Mouse (Mus musculus) midbrain, embryonic 12.5 days (tissue): ENCODE measurements around the gene Oas1d. TPM values are rescaled to one million over a fixed set of nuclear protein-coding genes. Genes with fewer than 3 reads are reported as not detected.
"Not testable (repeated sequence)": the region's sequence is repeated elsewhere in the genome, so short reads cannot be mapped to it uniquely, and the experiment has no call there.

ENCODE experiments used
- ATAC-seq: fragments of 200-750 bp; cut with Nextera tagmentation; 2 replicates; pipeline ENCODE4 v1.8.0; 2017; ENCODE audit warnings: low read depth, moderate TSS enrichment, moderate library complexity; ENCODE audit not compliant: low FRiP score
- H3K27ac ChIP-seq: fragments of 300-500 bp; sonication (generic); replicated peaks from 2 replicates; pipeline ENCODE4 v1.5.1; 2016; ENCODE audit warnings: mild to moderate bottlenecking
- H3K27me3 ChIP-seq: fragments of 300-500 bp; sonication (generic); 2 replicates; pipeline ENCODE4 v1.6.1; 2016; ENCODE audit warnings: mild to moderate bottlenecking
- H3K36me3 ChIP-seq: fragments of 300-500 bp; sonication (generic); 2 replicates; pipeline ENCODE4 v1.6.1; 2016
- H3K4me1 ChIP-seq: fragments of 300-500 bp; sonication (generic); 2 replicates; pipeline ENCODE4 v1.6.1; 2016
- H3K4me2 ChIP-seq: fragments of 300-500 bp; sonication (generic); replicated peaks from 2 replicates; pipeline ENCODE4 v1.6.1; 2016; ENCODE audit warnings: mild to moderate bottlenecking, moderate library complexity
- H3K4me3 ChIP-seq: fragments of 300-500 bp; sonication (generic); 2 replicates; pipeline ENCODE4 v1.5.1; 2016; ENCODE audit warnings: mild to moderate bottlenecking
- H3K9ac ChIP-seq: fragments of 300-500 bp; sonication (generic); replicated peaks from 2 replicates; pipeline ENCODE4 v1.6.1; 2016; ENCODE audit warnings: mild to moderate bottlenecking, moderate library complexity
- H3K9me3 ChIP-seq: fragments of 300-500 bp; sonication (generic); 2 replicates; pipeline ENCODE4 v1.6.1; 2016; ENCODE audit warnings: mild to moderate bottlenecking
- WGBS: fragments of 180-500 bp; shearing (Covaris S2); methylation state at CpG from one replicate; pipeline ENCODE4 v1.1.7; 2016; 5-methylcytosine and 5-hydroxymethylcytosine counted together
- polyA plus RNA-seq: library from polyadenylated mRNA; unstranded; fragments of >200 nt; fragmentation: Nextera tagmentation; extraction: Ambion mirVana; gene quantifications from 2 replicates; pipeline ENCODE4 v1.2.1, GENCODE M21; 2016

The Oas1d gene
- not detected in 2 replicates for polyA plus RNA-seq

- not testable (repeated sequence) for H3K9ac ChIP-seq, H3K9me3 ChIP-seq, H3K27ac ChIP-seq, H3K4me1 ChIP-seq, H3K36me3 ChIP-seq, H3K27me3 ChIP-seq, H3K4me3 ChIP-seq, ATAC-seq, H3K4me2 ChIP-seq
- WGBS = 51% methylated on average over 8 of the region's 8 CpGs
These were observed at the start of gene Oas1d for GRCm38 (mm10) chr5:120914204-120914603. Gene Oas1d, plus strand, starts transcription at chr5:120914536.

DNA sequence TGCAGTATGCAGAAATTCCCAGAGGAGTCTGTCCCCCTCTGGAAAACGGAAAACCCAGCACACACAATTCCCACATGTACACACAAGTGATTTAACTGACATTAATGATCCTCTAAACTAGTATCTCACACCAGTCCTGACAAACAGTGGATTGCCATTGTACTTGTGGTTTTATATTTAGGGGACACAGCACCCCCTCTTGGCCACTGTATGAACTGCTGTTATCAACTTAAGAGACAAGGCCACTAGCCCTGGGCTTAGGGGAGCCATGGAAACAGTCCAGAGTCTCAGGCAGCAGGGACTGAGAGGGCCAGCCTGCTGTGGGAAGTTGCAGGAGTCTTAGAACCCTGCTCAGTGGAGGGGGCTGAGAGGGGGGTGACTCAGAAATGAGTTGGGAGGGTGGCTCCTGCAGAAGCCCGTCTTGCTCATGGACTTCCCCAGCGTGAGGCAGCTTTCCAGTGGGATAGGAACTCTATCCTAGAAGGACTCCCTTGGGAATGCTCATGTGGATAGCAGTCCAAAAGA, 48.9 kb upstream of the Oas1d start:
- Histone ChIP-seq H3K9me3 (no peaks in the 10 kb centered on the region), H3K4me1 (no peaks in the 10 kb centered on the region; the same call in 1 of the 2 replicates), H3K27me3 (no peaks in the 10 kb centered on the region), H3K27ac (no peak overlapping the region), H3K36me3 (no peaks in the 10 kb centered on the region), H3K4me2 (no peak overlapping the region), H3K9ac (no peak overlapping the region), H3K4me3 (no peak overlapping the region)
- WGBS = 71% methylated on average over 3 of the region's 3 CpGs
- no peak for ATAC-seq

DNA sequence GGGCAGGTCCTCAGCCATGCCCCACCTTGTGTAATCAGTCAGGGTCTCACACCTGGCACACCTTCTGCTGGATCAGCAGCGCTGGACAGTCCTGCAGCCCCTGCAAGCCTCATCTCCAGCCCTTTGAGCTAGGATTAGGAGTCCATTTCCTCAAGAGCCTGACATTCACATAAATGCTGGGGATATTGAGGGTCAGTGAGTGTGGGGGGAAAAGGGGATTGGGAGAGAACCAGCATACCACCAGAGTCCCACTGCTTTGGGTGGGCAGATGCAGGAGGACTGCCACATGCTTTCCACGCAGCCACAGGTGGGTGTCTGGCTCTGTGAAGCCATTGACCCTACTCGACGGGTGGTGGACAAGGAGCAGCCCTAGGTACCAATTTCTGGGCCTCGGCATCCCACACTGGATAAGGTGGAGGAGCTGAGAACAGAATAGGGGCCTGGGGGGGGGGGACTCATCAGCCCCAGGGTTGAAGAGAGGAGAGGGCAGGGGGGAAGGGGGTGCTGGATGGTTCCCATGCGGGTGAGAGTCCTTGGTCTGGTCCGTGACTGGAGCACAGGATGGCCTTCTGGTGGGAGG, 44.8 kb upstream of the Oas1d start:
- ATAC-seq = no peak
- Histone ChIP-seq H3K36me3 (no peaks in the 10 kb centered on the region), H3K4me1 (no peaks in the 10 kb centered on the region; the same call in 1 of the 2 replicates), H3K27me3 (no peaks in the 10 kb centered on the region), H3K9ac (no peak overlapping the region), H3K9me3 (no peaks in the 10 kb centered on the region), H3K4me2 (no peak overlapping the region), H3K4me3 (no peak overlapping the region), H3K27ac (no peak overlapping the region)
- WGBS = 86% methylated on average over 7 of the region's 7 CpGs

DNA sequence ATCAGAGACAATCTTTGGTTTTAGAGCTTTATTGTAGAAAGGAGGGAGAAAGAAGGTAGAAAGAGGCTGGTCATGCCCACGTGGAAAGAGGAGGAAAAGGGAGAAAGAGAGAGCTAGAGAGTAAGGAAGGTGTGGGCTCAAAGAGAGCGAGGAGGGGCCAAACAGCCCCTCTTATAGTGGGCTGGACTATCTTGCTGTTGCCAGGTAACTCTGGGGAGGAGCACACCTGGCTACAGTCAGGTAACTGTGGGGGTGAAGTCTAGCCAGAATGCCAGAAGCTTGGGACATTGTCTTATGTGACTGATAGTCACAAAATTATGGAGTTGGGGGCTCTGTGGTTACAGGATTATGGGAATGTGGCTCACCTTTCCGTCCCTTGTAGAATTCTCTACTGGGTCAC, 44.3 kb upstream of the Oas1d start:
- H3K9me3 ChIP-seq = no peaks in the 10 kb centered on the region
- no peaks in the 10 kb centered on the region for H3K27me3 ChIP-seq
- H3K4me1 ChIP-seq = no peaks in the 10 kb centered on the region; the same call in 1 of the 2 replicates
- WGBS = 58% methylated on average over 3 of the region's 3 CpGs
- H3K36me3 ChIP-seq = no peaks in the 10 kb centered on the region
- ATAC-seq = no peak
- no peak overlapping the region for H3K9ac ChIP-seq
- H3K27ac ChIP-seq = no peak overlapping the region
- H3K4me2 ChIP-seq = no peak overlapping the region
- H3K4me3 ChIP-seq = no peak overlapping the region

- Histone ChIP-seq H3K4me3 (no peak overlapping the region), H3K4me2 (no peak overlapping the region), H3K36me3 (no peaks in the 10 kb centered on the region), H3K27me3 (no peaks in the 10 kb centered on the region), H3K9me3 (no peaks in the 10 kb centered on the region), H3K4me1 (no peaks in the 10 kb centered on the region; the same call in 1 of the 2 replicates), H3K27ac (no peak overlapping the region), H3K9ac (no peak overlapping the region)
- ATAC-seq = no peak
- WGBS = 87% methylated on average over 7 of the region's 7 CpGs
These were observed 43.6 kb upstream of the Oas1d start for GRCm38 (mm10) chr5:120870782-120871181.

- WGBS = 60% methylated on average over 2 of the region's 2 CpGs
- no peak overlapping the region for H3K4me3 ChIP-seq
- no peak overlapping the region for H3K4me2 ChIP-seq
- H3K4me1 ChIP-seq = no peaks in the 10 kb centered on the region; the same call in 1 of the 2 replicates
- no peaks in the 10 kb centered on the region for H3K9me3 ChIP-seq
- no peak overlapping the region for H3K27ac ChIP-seq
- ATAC-seq = no peak
- no peaks in the 10 kb centered on the region for H3K36me3 ChIP-seq
- no peaks in the 10 kb centered on the region for H3K27me3 ChIP-seq
- no peak overlapping the region for H3K9ac ChIP-seq
These were observed 42.9 kb upstream of the Oas1d start for GRCm38 (mm10) chr5:120871469-120871868.

GRCm38 (mm10) chr5:120876839-120877238, 37.5 kb upstream of the Oas1d start:
- not testable (repeated sequence) for H3K9ac ChIP-seq, H3K4me1 ChIP-seq, H3K9me3 ChIP-seq, H3K36me3 ChIP-seq, H3K27me3 ChIP-seq, H3K4me3 ChIP-seq, H3K27ac ChIP-seq, H3K4me2 ChIP-seq, ATAC-seq
- WGBS = 76% methylated on average over 2 of the region's 3 CpGs

- not testable (repeated sequence) for H3K27ac ChIP-seq, H3K4me2 ChIP-seq, H3K36me3 ChIP-seq, H3K4me1 ChIP-seq, H3K4me3 ChIP-seq, H3K27me3 ChIP-seq, H3K9me3 ChIP-seq, ATAC-seq, H3K9ac ChIP-seq
- WGBS = 89% methylated on average over 2 of the region's 2 CpGs
These were observed 36.9 kb upstream of the Oas1d start for GRCm38 (mm10) chr5:120877407-120877806.

DNA sequence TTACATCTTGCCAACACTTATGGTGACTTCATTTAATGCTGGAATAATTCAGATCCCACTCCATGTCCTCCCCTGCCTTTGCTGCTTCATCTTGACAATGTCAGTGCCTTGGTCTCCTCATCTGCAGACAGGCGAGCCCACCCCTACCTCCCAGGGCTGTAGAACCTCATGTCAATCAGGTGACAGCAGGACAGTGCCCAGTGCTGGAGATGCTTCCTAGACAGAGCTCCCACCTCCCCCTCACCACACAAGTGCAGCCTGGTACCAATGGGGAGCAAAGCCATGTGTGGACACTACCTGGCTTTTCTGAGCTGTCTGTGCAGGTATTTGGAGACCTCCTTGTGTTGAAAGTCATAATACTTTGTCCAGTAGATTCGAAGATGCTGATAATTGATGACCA, 35.5 kb upstream of the Oas1d start:
- not testable (repeated sequence) for H3K27ac ChIP-seq, H3K27me3 ChIP-seq, H3K4me2 ChIP-seq, H3K4me1 ChIP-seq, H3K36me3 ChIP-seq, H3K9me3 ChIP-seq, ATAC-seq, H3K4me3 ChIP-seq, H3K9ac ChIP-seq
- WGBS = 63% methylated on average over 2 of the region's 2 CpGs

- not testable (repeated sequence) for H3K9ac ChIP-seq, H3K27ac ChIP-seq, ATAC-seq, H3K4me2 ChIP-seq, H3K36me3 ChIP-seq, H3K27me3 ChIP-seq, H3K4me3 ChIP-seq, H3K4me1 ChIP-seq, H3K9me3 ChIP-seq
- 89% methylated on average over 6 of the region's 6 CpGs for WGBS
These were observed 32.7 kb upstream of the Oas1d start for GRCm38 (mm10) chr5:120881681-120882080.

DNA sequence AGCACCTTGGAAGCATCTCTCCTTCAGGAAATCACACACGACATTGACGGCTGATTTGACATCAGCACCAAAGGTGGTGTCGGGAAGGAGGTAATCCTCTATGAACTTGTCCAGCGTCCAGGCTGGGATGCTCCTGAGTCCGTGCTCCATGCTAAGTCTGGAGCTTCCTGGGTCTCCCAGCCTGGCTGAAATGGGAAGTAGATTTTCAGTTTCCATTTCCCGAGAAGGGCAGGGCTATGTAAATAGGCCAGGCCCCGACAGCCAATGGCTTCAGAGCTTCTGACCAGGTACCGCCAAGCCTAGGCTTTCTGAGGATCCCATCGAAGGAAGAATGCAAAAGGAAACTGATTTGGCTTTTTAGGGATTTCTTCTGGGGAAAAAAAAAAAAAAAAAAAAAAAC, 26.9 kb upstream of the Oas1d start, which contains the start of gene Oas1g:
Oas1g (minus strand) TSS at position 201 of the 400 bp plus-strand sequence.
- 23% methylated on average over 5 of the region's 9 CpGs for WGBS
- H3K27me3 ChIP-seq, ATAC-seq, H3K4me1 ChIP-seq, H3K4me2 ChIP-seq, H3K9me3 ChIP-seq, H3K4me3 ChIP-seq, H3K9ac ChIP-seq, H3K36me3 ChIP-seq, H3K27ac ChIP-seq: not testable (repeated sequence)

DNA sequence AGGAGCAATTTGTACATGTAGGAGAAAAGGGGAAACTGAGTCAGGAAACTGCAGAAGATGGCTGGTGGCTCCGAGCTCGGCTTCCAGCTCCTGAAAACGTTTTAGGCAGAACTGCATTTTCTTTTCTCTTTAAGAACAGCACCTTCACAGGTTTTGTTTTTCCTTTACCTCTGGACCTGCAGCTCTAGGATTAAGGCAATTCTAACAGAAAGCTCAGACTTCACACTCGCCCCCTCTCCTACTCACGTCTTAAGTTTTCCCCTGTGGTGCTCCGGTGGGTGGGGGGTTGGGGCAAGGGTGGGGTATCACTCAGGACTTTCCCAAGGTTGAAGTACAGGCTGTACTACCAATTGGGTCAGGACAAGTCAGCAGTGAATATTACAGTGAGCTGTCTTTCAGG, 26.5 kb upstream of the Oas1d start:
- no peak overlapping the region for H3K4me3 ChIP-seq
- no peak overlapping the region for H3K27ac ChIP-seq
- no peak overlapping the region for H3K9ac ChIP-seq
- no peak for ATAC-seq
- 60% methylated on average over 6 of the region's 6 CpGs for WGBS
- H3K4me1 ChIP-seq = no peaks in the 10 kb centered on the region
- no peaks in the 10 kb centered on the region for H3K9me3 ChIP-seq
- H3K4me2 ChIP-seq = no peak overlapping the region
- H3K36me3 ChIP-seq = no peaks in the 10 kb centered on the region
- no peaks in the 10 kb centered on the region for H3K27me3 ChIP-seq

- not testable (repeated sequence) for ATAC-seq, H3K27ac ChIP-seq, H3K4me1 ChIP-seq, H3K4me2 ChIP-seq, H3K36me3 ChIP-seq, H3K4me3 ChIP-seq, H3K27me3 ChIP-seq, H3K9ac ChIP-seq, H3K9me3 ChIP-seq
- 41% methylated on average over 4 of the region's 4 CpGs for WGBS
These were observed 26.0 kb upstream of the Oas1d start for GRCm38 (mm10) chr5:120888294-120888815.
